Mouse (Mus musculus): ENCODE results near the gene Gm8857. TPM values are rescaled to one million over a fixed set of nuclear protein-coding genes. Genes with fewer than 3 reads are reported as not detected.
"Not testable (repeated sequence)": the region's sequence is repeated elsewhere in the genome, so short reads cannot be mapped to it uniquely, and the experiment has no call there.

The Gm8857 gene
- total RNA-seq (2012; rRNA removed), result not detected in 2 replicates
- not detected for polyA plus RNA-seq (2012; ENCODE audit: insufficient read depth in 1 of 2, insufficient read length in 2 of 2, low read depth in 1 of 2, low replicate concordance in 2 of 2, missing spikeins in 1 of 2)

DNA sequence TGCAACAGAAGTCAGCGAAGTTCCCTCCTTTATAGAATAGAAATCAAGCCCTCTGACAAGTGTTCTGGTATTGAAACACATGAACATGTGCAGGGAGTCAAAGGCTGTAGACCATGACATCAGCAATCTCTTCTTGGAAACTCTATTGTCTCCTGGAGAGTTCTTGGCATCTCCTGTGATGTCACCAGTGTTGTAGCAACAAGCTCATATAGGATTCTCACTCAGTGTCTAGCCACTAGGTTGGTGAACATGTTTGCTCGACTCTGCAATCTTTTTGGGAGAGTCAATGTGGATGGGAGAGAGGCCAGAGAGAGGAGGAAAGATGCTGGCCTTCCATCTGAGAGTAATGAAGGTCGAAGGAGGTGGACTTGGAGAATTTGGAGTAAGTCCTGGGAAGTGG, at the start of gene Gm8857, which contains the start of gene Gm8871:
Gene Gm8857 (plus strand): TSS at position 303 of the 400 bp plus-strand sequence.
Gene Gm8871 (plus strand): TSS at position 301 of the 400 bp plus-strand sequence.
- not testable (repeated sequence) for H3K4me1 ChIP-seq (ENCODE audit: control insufficient read depth in 1 of 2, insufficient read depth in 2 of 2, low read length in 2 of 2); H3K36me3 ChIP-seq (ENCODE audit: control insufficient read depth in 1 of 2, insufficient read depth in 2 of 2, low read length in 2 of 2); H3K79me2 ChIP-seq (ENCODE audit: control insufficient read depth, insufficient read depth, low read length, poor library complexity); DNase-seq (ENCODE audit: low read depth, low spot score); H3K27me3 ChIP-seq (ENCODE audit: control insufficient read depth in 1 of 2, insufficient read depth in 2 of 2, low read length in 2 of 2); H3K9me3 ChIP-seq (replicated peaks; ENCODE audit: insufficient read depth, low read length); H3K27ac ChIP-seq (ENCODE audit: control insufficient read depth, low read depth, low read length); H3K4me3 ChIP-seq (ENCODE audit: control insufficient read depth in 1 of 2, insufficient read depth in 1 of 2, low read depth in 2 of 2, low read length in 2 of 2); H3K9ac ChIP-seq (ENCODE audit: control insufficient read depth, low read depth, low read length, poor library complexity, severe bottlenecking)

GRCm38 (mm10) chr5:10953512-10953911, 5.9 kb downstream of the Gm8857 start:
- not testable (repeated sequence) for H3K27ac ChIP-seq (ENCODE audit: control insufficient read depth, low read depth, low read length); DNase-seq (ENCODE audit: low read depth, low spot score); H3K4me3 ChIP-seq (ENCODE audit: control insufficient read depth in 1 of 2, insufficient read depth in 1 of 2, low read depth in 2 of 2, low read length in 2 of 2); H3K9me3 ChIP-seq (replicated peaks; ENCODE audit: insufficient read depth, low read length); H3K79me2 ChIP-seq (ENCODE audit: control insufficient read depth, insufficient read depth, low read length, poor library complexity); H3K4me1 ChIP-seq (ENCODE audit: control insufficient read depth in 1 of 2, insufficient read depth in 2 of 2, low read length in 2 of 2); H3K36me3 ChIP-seq (ENCODE audit: control insufficient read depth in 1 of 2, insufficient read depth in 2 of 2, low read length in 2 of 2); H3K27me3 ChIP-seq (ENCODE audit: control insufficient read depth in 1 of 2, insufficient read depth in 2 of 2, low read length in 2 of 2); H3K9ac ChIP-seq (ENCODE audit: control insufficient read depth, low read depth, low read length, poor library complexity, severe bottlenecking)

DNA sequence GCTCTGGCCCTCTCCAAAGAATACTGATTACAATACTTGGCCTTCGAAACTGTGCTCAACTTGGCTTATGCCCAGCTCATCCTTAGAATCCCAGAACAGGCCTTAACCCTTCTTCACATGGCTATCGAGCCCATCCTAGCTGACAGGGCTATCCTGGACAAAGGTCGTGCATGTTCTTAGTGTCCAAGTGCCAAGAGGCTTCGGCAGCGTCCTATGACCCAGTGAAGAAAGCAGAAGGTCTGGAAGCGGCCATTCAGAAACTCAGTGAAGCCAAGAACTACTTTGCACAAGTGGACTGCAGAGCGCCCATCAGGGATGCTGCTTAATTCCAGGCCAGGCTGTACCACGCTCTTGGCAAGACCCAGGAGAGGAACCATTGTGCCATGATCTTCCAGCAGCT, 10.4 kb downstream of the Gm8857 start:
- H3K27ac ChIP-seq (ENCODE audit: control insufficient read depth, low read depth, low read length); H3K27me3 ChIP-seq (ENCODE audit: control insufficient read depth in 1 of 2, insufficient read depth in 2 of 2, low read length in 2 of 2); DNase-seq (ENCODE audit: low read depth, low spot score); H3K79me2 ChIP-seq (ENCODE audit: control insufficient read depth, insufficient read depth, low read length, poor library complexity); H3K36me3 ChIP-seq (ENCODE audit: control insufficient read depth in 1 of 2, insufficient read depth in 2 of 2, low read length in 2 of 2); H3K9ac ChIP-seq (ENCODE audit: control insufficient read depth, low read depth, low read length, poor library complexity, severe bottlenecking); H3K9me3 ChIP-seq (replicated peaks; ENCODE audit: insufficient read depth, low read length); H3K4me1 ChIP-seq (ENCODE audit: control insufficient read depth in 1 of 2, insufficient read depth in 2 of 2, low read length in 2 of 2); H3K4me3 ChIP-seq (ENCODE audit: control insufficient read depth in 1 of 2, insufficient read depth in 1 of 2, low read depth in 2 of 2, low read length in 2 of 2): not testable (repeated sequence)

Other genes with a start within 250 kb of the Gm8857 start
- not detected in 2 replicates for gene Gm8871, start within 50 bp of the Gm8857 start, total RNA-seq (2012; rRNA removed)
- gene Gm8871, start within 50 bp of the Gm8857 start, polyA plus RNA-seq (2012; ENCODE audit: insufficient read depth in 1 of 2, insufficient read length in 2 of 2, low read depth in 1 of 2, low replicate concordance in 2 of 2, missing spikeins in 1 of 2), result not detected
- gene Gm8879, start 179.8 kb downstream of the Gm8857 start, total RNA-seq (2012; rRNA removed), result not detected in 2 replicates
- gene Gm8879, start 179.8 kb downstream of the Gm8857 start, polyA plus RNA-seq (2012; ENCODE audit: insufficient read depth in 1 of 2, insufficient read length in 2 of 2, low read depth in 1 of 2, low replicate concordance in 2 of 2, missing spikeins in 1 of 2), result not detected
- not detected in 2 replicates for gene Gm5861, start 235.3 kb downstream of the Gm8857 start, total RNA-seq (2012; rRNA removed)
- gene Gm5861, start 235.3 kb downstream of the Gm8857 start, polyA plus RNA-seq (2012; ENCODE audit: insufficient read depth in 1 of 2, insufficient read length in 2 of 2, low read depth in 1 of 2, low replicate concordance in 2 of 2, missing spikeins in 1 of 2), result not detected